Mouse (Mus musculus) myocyte (in vitro differentiated cells): Measurements from ENCODE around the gene Il18rap. TPM values are rescaled to one million over a fixed set of nuclear protein-coding genes. Genes with fewer than 3 reads are reported as not detected.

Source experiments
- H3K27me3 ChIP-seq: one replicate; pipeline ENCODE4 v1.6.1; 2011; ENCODE audit not compliant: control insufficient read depth, insufficient read depth, insufficient read length
- H3K36me3 ChIP-seq: one replicate; pipeline ENCODE4 v1.6.1; 2011; ENCODE audit not compliant: control insufficient read depth, insufficient read depth
- H3K4me2 ChIP-seq: one replicate; pipeline ENCODE4 v1.6.1; 2011; ENCODE audit warnings: low read depth, control low read depth
- H3K4me3 ChIP-seq: one replicate; pipeline ENCODE4 v1.5.1; 2011; ENCODE audit warnings: mild to moderate bottlenecking, control low read depth, moderate library complexity
- H3K79me2 ChIP-seq: one replicate; pipeline ENCODE4 v1.6.1; 2011; ENCODE audit not compliant: control insufficient read depth, insufficient read depth
- H3ac ChIP-seq: one replicate; pipeline ENCODE4 v1.6.1; 2011; ENCODE audit not compliant: control insufficient read depth, insufficient read length
- CEBPB ChIP-seq: IDR thresholded peaks from 2 replicates; pipeline ENCODE4 v1.6.1; 2011; ENCODE audit warnings: mild to moderate bottlenecking, moderate library complexity; ENCODE audit not compliant: poor library complexity, insufficient read depth, severe bottlenecking
- E2F4 ChIP-seq: IDR thresholded peaks from one replicate; pipeline ENCODE4 v1.6.1; 2011; ENCODE audit warnings: mild to moderate bottlenecking, control low read depth, moderate library complexity; ENCODE audit not compliant: insufficient read depth
- MAX ChIP-seq: IDR thresholded peaks from one replicate; pipeline ENCODE4 v1.6.1; 2011; ENCODE audit warnings: low read depth, mild to moderate bottlenecking, control low read depth
- MYOD1 ChIP-seq, 3 experiments: IDR thresholded peaks; one replicate each; pipeline ENCODE4 v1.6.1; 2011; ENCODE audit warnings: control low read depth in 2 of 3, low read depth in 2 of 3, mild to moderate bottlenecking in 2 of 3, moderate library complexity in 1 of 3; ENCODE audit not compliant: insufficient read length in 2 of 3, control insufficient read depth in 1 of 3
- MYOG ChIP-seq, 3 experiments: IDR thresholded peaks; one replicate each; pipeline ENCODE4 v1.6.1; 2011; ENCODE audit warnings: control low read depth in 2 of 3, low read depth in 2 of 3, mild to moderate bottlenecking in 2 of 3; ENCODE audit not compliant: insufficient read length in 2 of 3, control insufficient read depth in 1 of 3, insufficient read depth in 1 of 3
- POLR2A ChIP-seq: IDR thresholded peaks from one replicate; pipeline ENCODE4 v1.6.1; 2011; ENCODE audit warnings: low read depth, mild to moderate bottlenecking, control low read depth, moderate library complexity; ENCODE audit not compliant: insufficient read length
- POLR2AphosphoS2 ChIP-seq: IDR thresholded peaks from one replicate; pipeline ENCODE4 v1.6.1; 2011; ENCODE audit warnings: low read depth, control low read depth; ENCODE audit not compliant: insufficient read length
- REST ChIP-seq: IDR thresholded peaks from one replicate; pipeline ENCODE4 v1.6.1; 2011; ENCODE audit warnings: mild to moderate bottlenecking, control low read depth, moderate library complexity; ENCODE audit not compliant: insufficient read depth, insufficient read length
- SRF ChIP-seq: IDR thresholded peaks from one replicate; pipeline ENCODE4 v1.6.1; 2011; ENCODE audit warnings: low read depth; ENCODE audit not compliant: control insufficient read depth, insufficient read length
- TCF12 ChIP-seq: IDR thresholded peaks from one replicate; pipeline ENCODE4 v1.6.1; 2011; ENCODE audit warnings: mild to moderate bottlenecking, control low read depth; ENCODE audit not compliant: poor library complexity, insufficient read depth, severe bottlenecking
- TCF3 ChIP-seq: IDR thresholded peaks from one replicate; pipeline ENCODE4 v1.6.1; 2011; ENCODE audit warnings: low read depth, control low read depth; ENCODE audit not compliant: insufficient read length
- USF1 ChIP-seq: IDR thresholded peaks from one replicate; pipeline ENCODE4 v1.6.1; 2011; ENCODE audit warnings: low read depth, mild to moderate bottlenecking, control low read depth, moderate library complexity
- polyA plus RNA-seq: library from polyadenylated mRNA; unstranded; fragments of >200 nt; fragmentation: generic; extraction: Trizol; gene quantifications from one replicate; pipeline ENCODE4 v1.2.1, GENCODE M21; 2012; ENCODE audit warnings: missing spikeins

The Il18rap gene
- polyA plus RNA-seq, 1 experiment: 0.92 TPM

DNA sequence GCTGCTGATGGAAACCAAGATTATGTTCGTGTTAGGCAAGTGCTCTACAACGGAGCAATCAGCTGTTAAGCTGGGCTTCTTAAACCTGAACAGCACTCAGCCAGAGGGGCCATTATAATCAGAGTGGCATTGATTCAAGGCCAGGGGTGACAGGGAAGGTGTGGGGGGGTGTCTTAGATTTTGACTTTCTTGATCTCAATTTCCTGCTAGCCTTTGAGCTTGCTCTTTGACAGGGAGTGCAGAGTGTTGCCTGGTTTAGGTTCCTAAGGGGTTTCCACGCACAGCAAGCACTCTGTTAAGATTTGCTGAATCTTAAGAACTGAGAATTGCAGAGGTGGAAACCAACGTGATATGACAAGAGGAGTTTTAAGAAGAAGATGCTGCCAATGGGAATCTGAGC is 38.4 kb upstream of the Il18rap start:
- Histone ChIP-seq H3ac (no peak overlapping the region), H3K36me3 (no peaks in the 10 kb centered on the region), H3K4me3 (no peak overlapping the region), H3K79me2 (no peaks in the 10 kb centered on the region), H3K27me3 (peaks cover 4% of the 10 kb centered on the region), H3K4me2 (no peak overlapping the region)
- no peak for TF ChIP-seq MYOG (IDR thresholded peaks at IDR 0.05; ENCODE audit: control insufficient read depth in 1 of 3, insufficient read depth in 1 of 3, insufficient read length in 2 of 3, low read depth in 2 of 3)
- no peak for TF ChIP-seq MYOD1 (IDR thresholded peaks at IDR 0.05; ENCODE audit: control insufficient read depth in 1 of 3, insufficient read length in 2 of 3, low read depth in 2 of 3)
- no peak for TF ChIP-seq CEBPB
- TF ChIP-seq SRF: no peak
- TF ChIP-seq MAX: no peak
- no peak for TF ChIP-seq E2F4
- TF ChIP-seq TCF12: no peak
- TF ChIP-seq POLR2A: no peak
- no peak for TF ChIP-seq TCF3
- TF ChIP-seq USF1: no peak
- no peak for TF ChIP-seq REST
- TF ChIP-seq POLR2AphosphoS2: no peak

DNA sequence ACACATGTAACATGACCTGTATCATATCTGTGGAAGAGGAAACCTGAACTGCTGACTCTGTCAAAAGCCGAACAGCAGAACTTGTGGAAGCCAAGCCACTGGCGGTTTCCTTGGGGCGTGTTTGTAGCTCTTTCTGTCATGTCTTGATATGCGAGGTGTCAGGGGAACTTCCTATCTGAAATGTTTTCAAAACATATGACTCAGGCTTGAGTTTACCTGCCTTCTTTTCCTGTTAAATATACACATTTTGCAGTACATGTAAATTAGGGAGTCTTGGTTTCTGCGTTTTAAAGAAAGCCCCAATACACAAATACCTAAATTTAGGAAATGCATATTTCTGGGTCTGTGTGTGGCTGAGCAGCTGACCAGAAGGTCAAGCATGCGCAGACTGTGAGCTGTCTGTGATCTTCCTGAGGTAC is 35.6 kb upstream of the Il18rap start:
- no peak overlapping the region for H3K4me3 ChIP-seq
- no peaks in the 10 kb centered on the region for H3K79me2 ChIP-seq
- H3K27me3 ChIP-seq: peaks cover 4% of the 10 kb centered on the region
- no peak for TF ChIP-seq POLR2A
- TF ChIP-seq TCF12: no peak
- TF ChIP-seq REST: no peak
- no peak for TF ChIP-seq E2F4
- TF ChIP-seq CEBPB: no peak
- TF ChIP-seq USF1: no peak
- TF ChIP-seq TCF3: no peak
- no peak for TF ChIP-seq POLR2AphosphoS2
- no peak for TF ChIP-seq SRF
- TF ChIP-seq MAX: no peak
- TF ChIP-seq MYOG (IDR thresholded peaks at IDR 0.05; ENCODE audit: control insufficient read depth in 1 of 3, insufficient read depth in 1 of 3, insufficient read length in 2 of 3, low read depth in 2 of 3): no peak
- no peak for TF ChIP-seq MYOD1 (IDR thresholded peaks at IDR 0.05; ENCODE audit: control insufficient read depth in 1 of 3, insufficient read length in 2 of 3, low read depth in 2 of 3)
- no peak overlapping the region for H3K4me2 ChIP-seq
- H3ac ChIP-seq: no peak overlapping the region
- H3K36me3 ChIP-seq: no peaks in the 10 kb centered on the region

DNA sequence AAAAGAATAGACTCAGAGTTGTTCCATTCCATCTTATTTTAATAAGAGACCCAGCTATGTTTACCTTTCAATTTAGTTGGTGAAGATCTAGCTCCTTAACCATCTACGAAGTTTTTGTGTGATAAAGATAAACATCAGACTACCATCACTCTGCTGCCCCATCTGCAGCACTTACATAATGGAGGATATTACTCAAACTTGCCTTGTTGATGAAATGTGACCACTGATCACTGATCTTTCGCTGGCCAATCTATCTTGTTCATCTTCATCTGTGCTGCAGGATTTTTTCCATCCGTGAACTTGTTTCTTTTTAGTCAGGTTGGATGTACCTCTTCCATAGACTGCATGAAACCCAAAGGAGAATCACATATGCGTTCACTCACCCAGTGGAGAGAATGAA is 20.6 kb upstream of the Il18rap start:
- H3K4me2 ChIP-seq: no peak overlapping the region
- TF ChIP-seq REST (no peak), MAX (no peak), SRF (no peak), TCF12 (no peak), TCF3 (no peak), POLR2A (no peak), MYOD1 (IDR thresholded peaks at IDR 0.05; ENCODE audit: control insufficient read depth in 1 of 3, insufficient read length in 2 of 3, low read depth in 2 of 3) (no peak), MYOG (IDR thresholded peaks at IDR 0.05; ENCODE audit: control insufficient read depth in 1 of 3, insufficient read depth in 1 of 3, insufficient read length in 2 of 3, low read depth in 2 of 3) (no peak), USF1 (no peak), CEBPB (no peak), POLR2AphosphoS2 (no peak), E2F4 (no peak)
- no peaks in the 10 kb centered on the region for H3K79me2 ChIP-seq
- H3ac ChIP-seq: no peak overlapping the region
- H3K27me3 ChIP-seq: no peaks in the 10 kb centered on the region
- no peaks in the 10 kb centered on the region for H3K36me3 ChIP-seq
- H3K4me3 ChIP-seq: no peak overlapping the region

- no peak for TF ChIP-seq SRF
- TF ChIP-seq E2F4: no peak
- Histone ChIP-seq H3K79me2 (no peaks in the 10 kb centered on the region), H3K4me2 (no peak overlapping the region), H3K36me3 (no peaks in the 10 kb centered on the region), H3K4me3 (no peak overlapping the region), H3K27me3 (no peaks in the 10 kb centered on the region), H3ac (no peak overlapping the region)
Measured at GRCm38 (mm10) chr1:40499708-40500107, 15.5 kb upstream of the Il18rap start.

GRCm38 (mm10) chr1:40501126-40501525 is 14.0 kb upstream of the Il18rap start:
- no peak overlapping the region for H3K4me3 ChIP-seq
- H3K79me2 ChIP-seq: no peaks in the 10 kb centered on the region
- TF ChIP-seq USF1 (no peak), MAX (no peak), CEBPB (no peak), MYOD1 (IDR thresholded peaks at IDR 0.05; ENCODE audit: control insufficient read depth in 1 of 3, insufficient read length in 2 of 3, low read depth in 2 of 3) (no peak)
- H3K27me3 ChIP-seq: no peaks in the 10 kb centered on the region
- no peak overlapping the region for H3K4me2 ChIP-seq
- H3ac ChIP-seq: no peak overlapping the region
- H3K36me3 ChIP-seq: no peaks in the 10 kb centered on the region
